Mouse (Mus musculus) adrenal gland, postnatal 25 days (tissue): ENCODE results near the gene Pdk3. TPM values are rescaled to one million over a fixed set of nuclear protein-coding genes. Genes with fewer than 3 reads are reported as not detected.

Experiments used
- DNase-seq: peaks from one replicate; pipeline ENCODE4 v3.0.0; 2021; ENCODE audit warnings: mixed read lengths
- long read RNA-seq: library from polyadenylated mRNA; stranded (forward); transcript quantifications from one replicate; pipeline ENCODE4 v2.0.0, GENCODE M21; 2021
- total RNA-seq: library from RNA; stranded (reverse); gene quantifications from 2 replicates; pipeline ENCODE4 v1.2.3, GENCODE M21; 2021

Gene Pdk3
- 13.6 and 14.6 TPM in 2 replicates for total RNA-seq
- long read RNA-seq, transcript Pdk3-201 (12 exons, 2,115 nt), result major isoform, 30 of 33 reads
- long read RNA-seq, partial matches to known transcripts, result 1 of 33 reads
- long read RNA-seq, other reads (novel, unspliced or antisense), result 2 of 33 reads

DNA sequence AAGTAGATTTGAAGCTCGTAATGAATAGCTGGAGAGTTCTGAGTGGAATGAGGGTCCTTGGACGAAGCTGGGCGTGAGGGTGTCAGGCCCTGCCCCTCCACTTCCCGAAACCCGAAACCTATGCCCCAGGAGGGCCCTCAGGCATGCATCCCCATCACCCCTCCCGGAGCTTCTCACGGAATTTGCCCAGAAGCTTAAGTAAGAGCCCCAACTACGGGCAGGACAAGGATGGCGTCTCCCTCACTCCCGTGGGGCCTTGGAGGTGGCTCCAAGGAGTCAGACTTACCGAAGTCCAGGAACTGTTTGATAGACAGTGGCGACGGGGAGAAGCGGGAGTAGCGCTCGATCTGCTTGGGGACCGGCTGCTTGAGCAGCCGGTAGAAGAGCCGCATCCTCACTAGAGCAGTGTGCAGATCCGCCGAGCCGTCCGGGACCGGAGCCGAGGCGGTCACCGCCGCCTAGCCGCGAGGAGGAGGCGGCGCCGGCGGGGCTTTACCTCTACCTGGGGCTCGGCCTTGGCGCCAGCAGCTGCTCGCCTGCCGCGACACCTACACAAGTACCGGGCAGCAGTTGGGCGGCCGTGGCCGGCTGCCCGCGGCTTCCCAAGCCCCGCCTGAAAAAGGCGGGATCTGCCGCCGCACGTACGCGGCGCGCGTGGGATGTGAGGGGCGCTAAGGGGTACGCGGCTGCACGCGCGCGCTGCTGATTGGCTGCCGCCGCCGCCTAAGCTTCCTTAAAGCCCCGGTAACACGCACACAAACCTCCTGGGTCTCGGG lies at the start of gene Pdk3:
Gene Pdk3, minus strand, starts transcription at position 641 of the 776 bp plus-strand sequence.
- peak; percentile 73 for DNase-seq

- no peak for DNase-seq
These were observed 45.6 kb upstream of the Pdk3 start for GRCm38 (mm10) chrX:93877634-93878016.

DNA sequence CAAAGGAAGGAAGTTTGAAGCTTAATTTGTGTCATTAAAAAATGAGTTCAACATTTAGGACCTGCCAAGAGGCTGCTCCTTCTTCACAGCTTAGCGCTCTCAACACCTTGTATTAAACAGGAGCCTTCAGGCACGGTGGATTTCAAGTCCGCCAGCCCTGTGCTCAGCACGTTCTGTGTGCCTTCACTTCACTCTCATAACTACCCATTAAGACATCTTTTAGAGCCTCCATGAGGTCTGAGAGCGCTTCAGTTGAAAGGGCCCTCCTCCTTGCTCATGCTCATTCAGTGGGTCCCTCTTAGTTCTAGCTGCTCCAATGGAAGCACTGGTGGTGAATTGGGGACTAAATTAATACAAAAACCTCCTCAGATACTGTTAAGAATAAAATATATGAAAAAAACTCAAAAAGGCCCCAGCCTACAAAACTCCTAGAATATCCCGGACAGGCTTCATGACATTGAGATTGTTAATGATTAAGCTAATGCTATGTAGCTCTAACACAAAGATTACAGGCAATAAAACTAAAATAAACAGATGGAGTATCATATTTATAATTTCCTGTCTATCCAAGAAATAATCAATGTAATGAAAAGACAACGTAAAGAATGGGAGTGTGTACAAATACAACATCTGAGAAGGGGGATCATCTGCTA lies 45.1 kb upstream of the Pdk3 start:
- DNase-seq, result no peak

- DNase-seq, result no peak
These were observed 31.4 kb upstream of the Pdk3 start for GRCm38 (mm10) chrX:93863393-93863792.

DNA sequence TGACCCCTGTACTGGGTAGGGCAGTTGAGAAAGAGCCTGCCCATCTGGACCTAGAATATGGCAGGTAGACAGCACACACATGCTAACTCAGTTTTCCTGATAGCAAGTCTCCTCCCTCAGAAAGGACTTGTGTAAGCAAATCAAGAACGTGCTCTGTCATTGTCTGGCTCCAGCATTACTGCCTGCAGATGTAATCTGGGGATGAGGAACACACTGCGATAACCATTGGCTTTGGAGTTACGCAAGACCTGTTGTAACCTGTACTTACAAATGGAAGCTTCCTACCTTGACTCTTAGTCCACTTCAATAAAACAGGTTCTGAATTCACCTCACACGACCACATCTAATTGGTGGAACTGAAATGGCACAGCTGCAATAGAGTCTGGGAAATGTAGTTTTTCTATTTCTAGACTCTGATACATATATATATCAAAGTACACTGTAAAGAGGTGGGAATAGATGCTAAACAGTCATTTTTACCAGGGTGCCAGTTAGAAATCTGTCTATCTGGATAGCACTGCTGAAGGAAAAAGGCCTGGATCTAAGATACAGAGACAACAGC lies 30.6 kb upstream of the Pdk3 start:
- DNase-seq, result no peak

- DNase-seq, result no peak
These were observed 25.8 kb upstream of the Pdk3 start for GRCm38 (mm10) chrX:93857756-93858155.

DNA sequence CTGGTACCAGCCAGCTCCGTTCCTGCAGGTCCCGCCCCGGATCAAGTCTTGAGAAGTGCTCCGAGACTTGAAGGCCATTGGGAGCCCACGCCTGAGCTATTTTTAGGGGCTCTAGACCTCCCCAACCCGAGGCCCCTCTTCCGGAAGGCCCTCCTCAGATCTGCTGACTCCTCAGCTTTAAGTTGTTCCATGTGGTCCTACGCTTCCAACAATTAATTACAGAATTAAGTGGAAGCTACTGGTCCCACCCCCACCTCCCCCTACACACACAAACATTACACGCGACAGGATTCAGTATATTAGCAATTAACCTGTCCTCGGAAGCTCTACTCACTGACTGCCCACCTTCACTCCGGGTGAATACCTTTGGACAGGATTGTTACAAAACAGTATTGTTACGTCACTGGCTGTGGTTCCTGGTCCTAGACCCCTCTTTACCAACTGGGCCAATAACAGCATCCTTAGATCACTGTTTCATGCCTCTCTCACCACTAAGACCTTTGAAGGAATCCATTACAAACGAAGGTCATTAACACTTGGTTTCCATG lies 410 bp upstream of the Pdk3 start:
- no peak for DNase-seq

GRCm38 (mm10) chrX:93825787-93826186 lies 6.2 kb downstream of the Pdk3 start:
- DNase-seq, result peak; percentile 2

DNA sequence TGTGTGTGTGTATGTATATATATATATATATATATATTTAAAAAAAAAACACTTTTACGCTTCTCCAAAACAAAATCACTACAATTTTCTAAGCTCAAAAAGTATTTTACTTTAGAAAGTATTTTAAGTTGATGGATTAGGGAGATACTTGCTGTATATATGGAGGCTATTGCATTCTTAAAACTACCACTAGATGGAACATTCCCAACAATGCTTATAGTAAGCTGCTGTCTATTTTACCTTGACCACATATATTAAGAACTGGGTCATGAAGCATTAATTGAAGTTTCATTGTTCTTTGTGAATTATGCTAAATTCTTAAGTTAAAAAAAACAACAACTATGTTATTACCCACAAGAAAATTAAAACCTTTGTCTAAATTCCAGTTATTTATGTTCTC lies 24.0 kb downstream of the Pdk3 start:
- no peak for DNase-seq

DNA sequence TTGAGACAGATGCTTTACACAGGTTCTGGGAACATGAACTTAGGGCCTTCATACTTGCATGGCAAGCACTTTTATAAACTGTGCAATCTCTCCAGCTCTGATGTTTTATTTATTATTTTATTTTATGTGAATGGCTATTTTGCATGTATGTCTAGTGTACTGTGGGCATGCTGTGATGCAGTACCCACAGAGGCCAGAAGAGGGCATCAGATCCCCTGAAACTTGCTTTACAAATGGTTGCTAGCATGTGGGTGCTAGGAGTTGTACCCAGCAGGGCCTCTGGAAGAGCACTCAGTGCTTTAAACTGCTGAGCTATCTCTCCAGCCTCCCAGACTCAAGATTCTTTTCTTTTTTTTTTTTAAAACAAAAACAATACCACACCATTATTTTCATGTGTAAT lies 38.8 kb downstream of the Pdk3 start:
- DNase-seq, result peak; percentile 44

DNA sequence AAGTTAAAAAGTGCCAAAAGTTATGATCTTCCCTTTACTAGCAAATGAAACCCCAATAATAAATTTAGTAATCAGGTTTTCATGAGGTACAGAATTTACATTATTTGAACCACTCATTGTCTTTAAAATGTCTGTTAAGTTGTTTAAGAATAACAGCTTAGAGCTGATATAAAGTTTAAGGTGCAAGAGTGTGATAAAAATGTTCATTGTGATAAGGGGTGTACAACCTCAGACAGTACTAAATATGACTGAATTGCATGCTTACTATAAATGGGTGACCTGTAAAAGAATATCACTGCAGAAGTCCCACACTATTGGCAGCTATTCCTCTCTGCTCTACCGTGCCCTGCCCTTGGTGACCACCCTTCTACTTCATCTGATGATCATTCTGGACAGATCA lies 42.4 kb downstream of the Pdk3 start:
- no peak for DNase-seq

- DNase-seq, result no peak
These were observed 71.2 kb downstream of the Pdk3 start for GRCm38 (mm10) chrX:93760770-93761169.

- no peak for DNase-seq
These were observed 75.0 kb downstream of the Pdk3 start for GRCm38 (mm10) chrX:93756867-93757455.

DNA sequence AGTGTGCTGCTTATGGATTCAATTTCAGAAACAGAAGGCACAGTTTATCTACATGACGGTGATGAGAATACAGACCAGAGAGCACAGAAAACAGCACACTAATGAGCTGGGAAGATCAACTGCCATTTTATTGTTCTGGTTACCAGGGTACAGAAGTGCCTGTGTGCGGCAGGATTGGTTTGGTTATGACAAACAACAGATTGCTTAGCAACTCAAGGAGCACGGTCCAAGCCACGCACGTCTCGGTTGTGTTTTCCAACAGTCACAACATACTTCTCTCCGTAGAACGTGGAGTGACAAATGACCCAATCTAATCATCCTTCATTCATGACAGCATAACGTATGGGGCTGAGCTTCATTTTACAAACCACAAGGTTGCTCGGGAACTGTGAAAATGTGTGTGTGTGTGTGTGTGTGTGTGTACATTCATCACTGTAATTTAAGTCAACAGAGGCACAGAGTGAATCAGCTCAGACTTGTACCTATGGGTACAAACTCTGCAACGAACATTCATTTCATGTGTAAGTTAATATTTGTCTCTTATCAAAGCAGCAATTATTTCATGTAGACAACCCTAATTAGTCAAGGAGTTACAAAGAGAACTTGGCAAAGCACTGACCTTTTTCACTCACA lies 76.7 kb downstream of the Pdk3 start:
- no peak for DNase-seq

DNA sequence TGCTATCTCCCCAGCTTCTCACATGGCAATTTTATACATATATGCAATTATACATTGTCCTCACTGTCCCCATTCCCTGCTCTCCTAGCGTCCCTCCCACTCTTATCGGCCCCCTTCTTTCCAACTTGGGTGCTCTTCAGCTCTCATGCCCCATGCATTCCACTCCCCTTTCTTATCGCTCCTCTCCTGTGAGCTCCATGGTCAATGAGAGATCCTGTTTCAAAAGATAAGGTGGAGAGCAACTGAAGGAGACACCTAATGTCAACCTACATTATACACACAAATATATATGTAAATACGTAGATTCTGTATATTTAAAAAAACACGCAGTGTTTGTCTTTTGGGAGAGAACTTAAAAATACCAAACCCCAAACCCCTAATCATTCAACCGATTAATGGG lies 81.4 kb downstream of the Pdk3 start:
- no peak for DNase-seq

- no peak for DNase-seq
These were observed 82.8 kb downstream of the Pdk3 start for GRCm38 (mm10) chrX:93749165-93749564.

DNA sequence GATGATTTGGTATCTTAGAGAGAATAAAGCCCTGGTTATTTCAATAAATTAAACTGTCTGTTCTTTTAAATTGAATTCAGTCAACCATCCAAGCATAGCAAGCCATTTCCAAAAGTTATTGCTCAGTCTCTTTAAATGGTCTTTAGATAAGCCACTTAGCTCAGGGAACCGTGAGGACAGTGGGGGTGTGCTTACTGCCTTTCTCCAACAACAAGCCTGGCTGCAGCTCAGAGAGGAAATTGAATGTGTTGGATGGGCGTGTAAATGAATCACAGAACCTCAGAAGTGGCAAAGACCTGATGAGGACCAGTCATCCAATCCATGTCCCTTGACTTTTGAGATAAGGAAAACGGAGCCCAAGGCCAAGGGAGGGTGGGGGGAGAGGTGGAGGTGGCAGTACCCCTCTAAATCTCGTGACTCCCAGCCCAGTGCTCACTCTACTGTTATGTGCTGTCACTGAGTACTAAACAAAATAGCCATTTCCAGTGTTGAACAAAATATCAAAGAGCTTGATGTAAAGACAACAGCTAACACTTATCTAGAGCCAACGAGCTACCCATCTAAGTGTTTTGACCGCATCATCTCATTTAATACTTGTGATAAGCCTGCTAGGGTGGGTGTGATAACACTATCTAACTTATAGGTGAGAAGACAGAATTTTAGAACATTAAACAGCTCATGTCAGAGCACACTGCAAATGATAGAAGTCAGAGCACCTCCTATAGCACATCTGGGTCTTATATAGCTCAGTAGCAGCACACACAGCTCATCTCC lies 98.8 kb downstream of the Pdk3 start:
- DNase-seq, result no peak

DNA sequence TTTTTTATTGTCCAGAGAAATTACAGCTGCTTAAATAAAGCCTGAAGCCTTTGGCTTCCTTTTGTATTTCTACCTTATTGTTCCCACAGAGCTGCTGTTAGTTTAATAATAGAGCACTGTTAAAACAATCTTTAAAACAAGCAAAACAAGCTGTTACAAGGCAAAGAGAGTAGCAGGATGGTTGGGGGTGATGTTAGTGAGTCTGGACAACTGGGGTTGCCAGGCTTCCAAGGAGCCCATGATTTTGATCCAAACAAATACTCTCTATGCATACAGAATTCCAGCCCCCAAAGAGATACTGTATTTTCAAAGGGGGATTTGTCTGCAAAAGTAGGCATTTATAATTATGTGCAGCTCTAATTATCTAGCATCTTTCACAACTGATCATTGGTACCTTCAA lies 99.6 kb downstream of the Pdk3 start:
- DNase-seq, result no peak

DNA sequence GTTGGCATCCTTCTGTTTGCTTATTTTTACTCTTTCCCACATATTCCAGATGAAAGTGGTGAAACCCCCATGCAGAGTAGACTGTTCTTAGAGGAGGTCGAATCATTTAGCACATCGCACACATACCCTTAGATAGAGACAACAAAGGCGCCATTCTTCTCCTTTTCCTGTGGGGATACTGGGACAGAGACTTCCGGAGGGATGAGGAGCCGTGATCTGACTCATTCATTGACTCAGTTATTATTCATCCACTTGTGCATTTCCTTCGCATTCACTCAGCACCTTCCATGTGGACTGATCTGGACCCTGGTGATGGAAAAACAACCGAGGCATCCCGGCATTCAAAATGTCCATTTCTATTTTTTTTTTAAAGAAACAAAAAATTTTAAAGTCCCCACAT lies 101.1 kb downstream of the Pdk3 start:
- no peak for DNase-seq

GRCm38 (mm10) chrX:93729529-93729928 lies 102.5 kb downstream of the Pdk3 start:
- DNase-seq, result no peak
